Mouse (Mus musculus) brain, embryonic 14.5 days (tissue): ENCODE results near the gene Phf19. TPM values are rescaled to one million over a fixed set of nuclear protein-coding genes. Genes with fewer than 3 reads are reported as not detected.

Experiments
- DNase-seq: peaks from one replicate; pipeline ENCODE4 v3.0.0-alpha.2; 2011; ENCODE audit warnings: low read depth
- CTCF ChIP-seq: fragments of 200-500 bp; IDR thresholded peaks from 2 replicates; pipeline ENCODE4 v1.5.1; 2012; ENCODE audit warnings: inconsistent platforms, mild to moderate bottlenecking, moderate library complexity, borderline replicate concordance; ENCODE audit not compliant: insufficient read depth, insufficient read length; ENCODE audit errors: extremely low read depth
- POLR2A ChIP-seq: fragments of 200-500 bp; IDR thresholded peaks from 2 replicates; pipeline ENCODE4 v1.6.1; 2012; ENCODE audit warnings: mild to moderate bottlenecking, inconsistent platforms, borderline replicate concordance; ENCODE audit not compliant: poor library complexity, insufficient read depth, insufficient read length, severe bottlenecking; ENCODE audit errors: extremely low read depth
- polyA plus RNA-seq: library from polyadenylated mRNA; depleted of rRNA; stranded (reverse); fragments of >200 nt; gene quantifications from 2 replicates; pipeline ENCODE4 v1.2.3, GENCODE M21; 2012

Gene Phf19
- polyA plus RNA-seq, 1 experiment: 3.6 TPM

DNA sequence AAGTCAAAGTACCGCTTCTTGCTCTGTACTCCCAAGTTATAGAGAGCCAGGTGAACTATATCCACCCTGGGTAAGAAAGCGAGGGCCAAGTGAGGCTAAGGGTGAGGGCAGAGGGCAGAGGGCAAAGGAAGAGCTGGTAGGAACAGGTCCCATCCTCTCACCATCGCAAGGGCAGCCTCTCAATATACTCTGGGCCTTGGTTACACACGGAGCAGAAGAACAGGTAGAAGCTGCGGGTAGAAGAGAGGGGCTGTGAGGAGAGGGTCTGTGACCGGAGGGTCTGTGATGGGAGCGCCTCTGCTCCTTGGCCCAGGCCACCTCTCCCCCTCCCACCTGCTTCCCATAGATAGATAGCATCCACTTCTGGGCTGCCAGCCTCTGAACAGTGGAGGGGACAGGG is 10.6 kb downstream of the Phf19 start:
- no peak for TF ChIP-seq CTCF
- no peak for TF ChIP-seq POLR2A
- DNase-seq: no peak

DNA sequence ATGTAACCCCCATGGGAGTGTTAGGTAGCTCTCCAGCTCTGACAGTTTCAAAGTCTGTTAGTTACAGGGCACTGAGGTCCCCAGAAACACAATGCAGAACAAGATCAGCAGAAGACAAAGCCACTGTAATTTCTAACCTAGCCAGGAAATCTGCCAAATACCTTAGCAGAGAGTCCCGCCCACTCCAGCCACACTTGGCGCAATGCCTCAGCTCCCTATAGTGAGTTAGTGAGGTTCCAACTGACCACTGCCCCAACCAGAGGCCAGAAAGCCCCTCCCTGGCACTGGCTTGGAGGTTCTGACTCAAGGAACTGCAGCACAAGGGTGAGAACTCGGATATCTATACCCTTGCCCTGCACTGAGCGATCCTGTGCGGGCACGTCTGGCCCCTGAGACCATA is 11.1 kb downstream of the Phf19 start:
- TF ChIP-seq CTCF (no peak), POLR2A (no peak)
- DNase-seq: no peak

DNA sequence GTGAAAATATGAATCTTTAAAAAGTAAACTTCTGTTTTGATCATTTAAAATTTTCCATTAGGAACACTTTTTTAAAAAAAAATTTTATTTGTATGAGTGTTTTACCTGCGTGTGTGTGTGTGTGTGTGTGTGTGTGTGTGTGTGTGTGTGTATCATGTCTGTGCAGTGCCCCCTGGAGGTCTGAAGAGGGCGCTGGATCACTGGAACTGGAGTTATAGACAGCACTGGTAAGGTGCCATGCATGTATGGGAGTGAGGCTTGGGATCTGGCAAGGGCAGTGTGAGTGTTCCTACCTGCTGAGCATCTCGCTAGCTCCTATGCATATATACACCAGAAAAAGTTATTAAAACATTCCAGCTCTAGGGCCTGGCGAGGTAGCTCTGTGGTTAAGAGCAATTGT is 12.1 kb downstream of the Phf19 start:
- no peak for DNase-seq

DNA sequence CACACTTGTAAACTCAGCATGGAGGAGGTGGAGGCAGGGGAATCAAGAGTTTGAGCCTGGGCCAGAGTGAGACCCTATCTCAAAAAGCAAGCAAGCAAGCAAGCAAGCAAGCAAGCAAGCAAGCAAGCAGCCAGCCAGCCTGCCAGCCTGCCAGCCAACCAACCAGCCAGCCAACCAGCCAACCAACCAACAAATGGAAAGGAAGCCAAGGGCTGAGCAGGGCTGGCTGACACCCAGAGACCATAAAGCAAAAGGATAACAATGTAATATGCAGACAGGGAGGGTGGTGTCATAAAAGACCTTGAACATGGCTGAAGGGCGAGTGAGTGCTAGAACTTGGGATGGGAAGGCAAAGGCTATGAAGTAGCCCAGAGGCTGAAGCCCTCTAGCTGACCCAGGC is 13.4 kb downstream of the Phf19 start:
- no peak for TF ChIP-seq CTCF
- peak; percentile 7 for DNase-seq

More for the DNA sequence above, 12.1 kb downstream of the Phf19 start:
- TF ChIP-seq CTCF: no peak
- TF ChIP-seq POLR2A: no peak

DNA sequence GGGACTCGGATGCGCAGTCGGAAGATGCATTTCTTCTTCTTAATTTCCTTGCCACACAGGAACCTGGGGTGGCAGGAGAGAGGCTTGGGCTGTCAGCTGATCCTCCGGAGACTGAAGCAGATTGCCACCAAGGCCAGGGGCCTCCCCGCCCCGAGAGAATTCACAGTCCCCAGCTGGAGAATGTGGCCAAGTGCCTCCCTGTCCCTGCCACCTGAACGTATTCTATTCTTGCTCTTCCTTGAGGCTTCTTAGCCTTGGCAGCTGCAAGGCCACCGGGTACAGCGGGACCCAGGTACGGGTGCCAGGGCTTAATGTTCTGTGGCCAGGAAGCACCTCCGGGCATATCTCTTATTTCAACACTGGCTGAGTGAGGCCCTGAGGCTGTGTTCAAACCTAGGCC is 14.1 kb downstream of the Phf19 start:
- DNase-seq: no peak
- no peak for TF ChIP-seq CTCF
- no peak for TF ChIP-seq POLR2A

DNA sequence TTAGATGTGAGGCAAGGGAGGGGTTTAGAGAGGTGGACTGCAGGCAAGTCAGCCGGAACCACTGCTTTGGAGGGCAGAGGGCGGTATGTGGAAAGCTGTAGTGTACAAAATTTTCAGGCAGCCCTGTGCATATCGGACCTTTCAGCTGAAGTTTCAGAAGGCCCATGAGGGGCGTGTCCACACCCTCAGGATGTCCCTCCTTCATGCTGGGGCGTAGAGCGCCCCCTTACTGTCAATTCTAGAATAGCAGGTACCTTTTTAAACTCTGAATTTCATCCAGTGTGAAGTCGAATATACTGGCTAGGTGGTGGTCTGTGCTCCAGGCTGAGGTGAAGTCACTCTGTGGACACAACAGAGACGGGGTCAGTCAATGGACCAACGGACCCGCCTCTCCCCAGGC is 16.0 kb downstream of the Phf19 start:
- peak; percentile 50; the same call in 1 of the 2 replicates for TF ChIP-seq CTCF
- no peak for TF ChIP-seq POLR2A
- DNase-seq: no peak

DNA sequence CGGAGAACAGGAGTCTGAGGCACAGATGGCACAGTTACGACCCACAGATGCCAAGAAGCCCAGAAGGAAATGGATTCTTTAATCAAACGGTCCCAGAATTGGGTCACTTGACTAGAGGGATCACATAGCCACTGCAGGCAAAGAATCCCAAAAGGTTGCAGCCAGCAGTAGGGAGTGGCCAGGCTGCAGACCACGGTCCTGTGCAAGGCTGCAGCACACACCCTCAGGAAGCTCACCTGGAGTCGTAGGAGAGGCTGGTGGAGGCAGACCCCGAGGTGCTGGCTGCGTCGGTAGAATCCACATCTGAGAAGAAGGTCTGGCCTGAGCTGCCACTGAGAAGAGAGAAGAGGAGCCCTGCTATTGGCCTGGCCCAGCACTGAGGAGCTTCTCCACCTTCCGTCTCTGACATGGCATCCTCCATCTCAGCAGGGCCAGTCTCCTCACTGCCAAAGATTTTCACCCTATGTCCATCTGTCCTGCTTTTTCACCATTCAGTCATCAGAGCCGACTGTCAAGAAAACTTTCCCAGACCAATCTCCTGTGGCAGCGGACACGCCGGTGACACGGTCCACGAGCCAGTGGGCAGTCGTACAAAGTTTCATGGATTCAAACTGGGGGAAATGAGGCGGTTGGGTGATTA is 16.9 kb downstream of the Phf19 start:
- DNase-seq: no peak
- no peak for TF ChIP-seq CTCF

DNA sequence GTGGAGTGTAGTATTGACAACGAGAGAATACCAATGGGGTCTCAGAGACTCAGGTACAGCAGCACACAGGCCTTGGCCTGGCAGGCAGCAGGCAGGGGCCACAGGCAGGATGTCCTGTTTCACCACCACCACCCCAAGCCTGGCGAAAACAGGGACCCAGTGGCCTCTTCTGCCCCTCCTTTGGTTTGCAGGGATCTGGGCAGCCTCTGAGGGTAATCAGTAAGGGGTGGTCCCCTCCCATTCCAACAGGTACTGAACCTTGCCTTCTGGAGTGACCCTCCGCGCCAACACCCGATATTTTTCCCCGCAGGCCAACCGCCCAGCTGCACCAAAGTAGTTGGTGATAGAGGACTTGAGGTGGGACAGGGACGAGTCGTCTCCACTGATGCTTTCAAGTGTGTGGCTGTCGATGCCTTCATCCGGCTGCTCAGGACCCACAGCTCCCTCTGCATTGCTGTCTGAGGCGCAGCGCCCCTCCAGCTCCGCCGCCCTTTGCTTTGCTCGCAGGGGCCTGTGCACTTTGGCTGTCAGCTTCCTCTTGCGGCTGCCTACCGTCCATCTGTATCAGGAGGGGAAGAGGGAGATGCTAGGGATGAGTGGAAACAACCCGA is 18.2 kb downstream of the Phf19 start:
- no peak for DNase-seq
- TF ChIP-seq POLR2A: no peak
- TF ChIP-seq CTCF: no peak

DNA sequence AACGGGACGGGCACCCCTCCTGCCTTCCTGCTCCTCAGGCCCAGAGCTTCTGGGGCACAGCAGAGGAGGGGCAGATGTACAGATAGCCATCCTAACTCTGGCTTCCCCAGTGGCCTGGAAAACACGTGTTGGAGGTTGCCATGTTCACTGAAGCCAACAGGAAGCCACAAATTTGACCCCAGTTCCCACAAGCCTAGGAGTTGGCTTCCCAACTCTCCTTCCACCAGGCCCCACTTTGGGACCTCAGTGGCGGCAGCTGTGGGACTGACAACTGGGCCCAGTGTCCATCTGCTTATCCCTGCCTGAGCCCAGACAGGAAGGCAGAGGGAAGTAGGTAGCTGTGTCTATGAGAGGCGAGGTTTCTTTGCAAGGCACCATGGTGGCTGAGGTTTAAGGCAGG is 19.9 kb downstream of the Phf19 start:
- no peak for DNase-seq
- TF ChIP-seq POLR2A (no peak), CTCF (no peak)

DNA sequence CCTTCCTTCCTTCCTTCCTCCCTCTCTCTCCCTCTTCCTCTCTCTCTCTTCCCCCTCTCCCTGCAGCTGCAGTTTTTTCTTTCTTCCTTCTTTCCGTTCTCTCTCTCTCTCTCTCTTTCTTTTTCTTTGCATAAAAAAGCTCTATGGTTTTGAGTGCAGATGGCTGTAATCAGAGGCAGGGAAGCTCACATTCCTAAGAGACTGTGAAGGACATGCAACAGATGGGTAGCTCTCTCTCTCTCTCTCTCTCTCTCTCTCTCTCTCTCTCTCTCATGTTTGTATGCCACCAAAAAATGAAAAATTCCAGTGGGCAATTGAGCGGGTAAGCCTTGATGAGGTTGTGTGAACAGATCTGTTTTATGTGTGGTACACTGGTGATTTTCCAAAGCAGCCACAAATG is 29.6 kb downstream of the Phf19 start:
- DNase-seq: no peak
- no peak for TF ChIP-seq POLR2A
- no peak for TF ChIP-seq CTCF

DNA sequence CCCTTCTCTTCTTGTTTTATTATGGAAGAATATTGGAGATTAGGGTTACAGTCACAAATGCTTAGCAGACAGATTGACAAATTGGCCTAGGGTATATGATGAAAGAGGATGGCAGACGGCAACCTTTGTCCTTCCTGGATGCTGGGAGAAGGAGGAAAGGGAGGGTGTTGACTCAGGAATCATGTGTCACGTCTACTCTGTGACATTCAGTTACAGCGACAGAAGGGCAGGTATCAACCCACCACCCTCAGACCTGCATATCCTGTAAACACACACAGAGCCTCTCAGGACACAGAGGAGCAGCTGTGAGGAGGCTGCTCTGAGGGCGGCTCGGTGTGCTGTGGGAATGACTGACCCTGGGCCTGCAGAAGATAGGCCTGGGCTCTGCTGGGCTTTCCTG is 30.6 kb downstream of the Phf19 start:
- TF ChIP-seq CTCF: no peak
- no peak for TF ChIP-seq POLR2A
- no peak for DNase-seq

DNA sequence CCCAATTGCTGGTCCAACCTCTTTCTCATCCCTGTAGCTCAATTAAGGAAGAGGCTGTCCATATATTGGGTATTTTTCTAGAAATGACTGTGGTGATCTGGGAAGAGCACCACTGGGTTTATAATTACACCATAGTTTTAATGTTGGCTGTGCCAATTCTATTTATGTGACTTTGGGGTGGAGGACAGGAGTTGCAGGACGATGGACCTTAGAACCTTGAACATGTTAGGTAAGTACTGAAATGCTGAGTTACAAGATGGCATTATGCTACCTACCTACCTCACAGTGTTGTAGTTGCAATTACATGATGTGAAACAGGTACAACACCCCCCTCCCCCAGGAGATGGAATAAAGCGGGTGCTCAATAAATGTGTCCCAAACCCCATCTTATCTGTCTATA is 31.1 kb downstream of the Phf19 start:
- TF ChIP-seq POLR2A: no peak
- no peak for TF ChIP-seq CTCF
- DNase-seq: no peak
